Mouse (Mus musculus) neural tube, embryonic 11.5 days (tissue): ENCODE measurements around the gene Elf1. TPM values are rescaled to one million over a fixed set of nuclear protein-coding genes. Genes with fewer than 3 reads are reported as not detected.
"Not testable (repeated sequence)": the region's sequence is repeated elsewhere in the genome, so short reads cannot be mapped to it uniquely, and the experiment has no call there.

Experiments
- ATAC-seq: fragments of 200-750 bp; cut with Nextera tagmentation; 2 replicates; pipeline ENCODE4 v1.8.0; 2017; ENCODE audit warnings: moderate number of reproducible peaks, mild to moderate bottlenecking, moderate TSS enrichment, moderate library complexity; ENCODE audit not compliant: insufficient read depth, low FRiP score, low TSS enrichment
- DNase-seq: peaks from one replicate; pipeline ENCODE4 v3.0.0-alpha.2; 2015; ENCODE audit warnings: low spot score
- H3K27ac ChIP-seq: fragments of 300-500 bp; sonication (generic); 2 replicates; pipeline ENCODE4 v1.5.1; 2014; ENCODE audit warnings: low read depth, mild to moderate bottlenecking, low read length
- H3K27me3 ChIP-seq: fragments of 300-500 bp; sonication (generic); 2 replicates; pipeline ENCODE4 v1.6.1; 2014; ENCODE audit warnings: mild to moderate bottlenecking, low read length, mixed read lengths; ENCODE audit not compliant: control insufficient read depth, insufficient read depth
- H3K36me3 ChIP-seq: fragments of 300-500 bp; sonication (generic); 2 replicates; pipeline ENCODE4 v1.6.1; 2014; ENCODE audit warnings: mild to moderate bottlenecking, low read length, moderate library complexity, mixed read lengths; ENCODE audit not compliant: control insufficient read depth, insufficient read depth
- H3K4me1 ChIP-seq: fragments of 300-500 bp; sonication (generic); 2 replicates; pipeline ENCODE4 v1.6.1; 2014; ENCODE audit warnings: low read length, mixed read lengths; ENCODE audit not compliant: control insufficient read depth, insufficient read depth
- H3K4me2 ChIP-seq: fragments of 300-500 bp; sonication (generic); 2 replicates; pipeline ENCODE4 v1.6.1; 2014; ENCODE audit warnings: low read depth, mild to moderate bottlenecking, moderate library complexity
- H3K4me3 ChIP-seq: fragments of 300-500 bp; sonication (generic); 2 replicates; pipeline ENCODE4 v1.5.1; 2014; ENCODE audit warnings: low read depth, low read length
- H3K9ac ChIP-seq: fragments of 300-500 bp; sonication (generic); 2 replicates; pipeline ENCODE4 v1.6.1; 2014; ENCODE audit warnings: mild to moderate bottlenecking, low read length
- H3K9me3 ChIP-seq: fragments of 300-500 bp; sonication (generic); 2 replicates; pipeline ENCODE4 v1.6.1; 2016; ENCODE audit warnings: low read length; ENCODE audit not compliant: control insufficient read depth
- WGBS: fragments of 180-500 bp; shearing (Covaris S2); extraction: QIAGEN DNeasy Blood & Tissue Kit; methylation state at CpG from one replicate; pipeline ENCODE4 v1.1.7; 2014; 5-methylcytosine and 5-hydroxymethylcytosine counted together
- polyA plus RNA-seq: library from polyadenylated mRNA; unstranded; fragments of >200 nt; fragmentation: Nextera tagmentation; extraction: Ambion mirVana; gene quantifications from 2 replicates; pipeline ENCODE4 v1.2.1, GENCODE M21; 2014

Gene Elf1
- polyA plus RNA-seq, 1 experiment from 2014 or later: 8.2 TPM

GRCm38 (mm10) chr14:79521471-79522117 lies 40.6 kb downstream of the Elf1 start:
- H3K36me3 ChIP-seq: no peaks in the 10 kb centered on the region

GRCm38 (mm10) chr14:79522387-79522786 lies 41.4 kb downstream of the Elf1 start:
- Histone ChIP-seq H3K27ac (no peak overlapping the region), H3K9me3 (no peaks in the 10 kb centered on the region), H3K36me3 (no peaks in the 10 kb centered on the region), H3K9ac (no peak overlapping the region), H3K4me2 (no peak overlapping the region), H3K4me3 (no peak overlapping the region), H3K4me1 (no peaks in the 10 kb centered on the region), H3K27me3 (no peaks in the 10 kb centered on the region)
- no peak for ATAC-seq
- WGBS: 92% methylated on average over 9 of the region's 9 CpGs
- DNase-seq: no peak

More at GRCm38 (mm10) chr14:79521471-79522117, 40.6 kb downstream of the Elf1 start:
- Histone ChIP-seq H3K4me2 (no peak overlapping the region), H3K27me3 (no peaks in the 10 kb centered on the region), H3K4me1 (no peaks in the 10 kb centered on the region), H3K9ac (no peak overlapping the region), H3K4me3 (no peak overlapping the region), H3K9me3 (no peaks in the 10 kb centered on the region), H3K27ac (no peak overlapping the region)
- ATAC-seq (no peak), DNase-seq (no peak)
- whole genome bisulfite sequencing: 81% methylated on average over 6 of the region's 6 CpGs

- H3K27me3 ChIP-seq, H3K9me3 ChIP-seq, DNase-seq, ATAC-seq, H3K4me2 ChIP-seq, H3K4me3 ChIP-seq, H3K36me3 ChIP-seq, H3K27ac ChIP-seq, H3K9ac ChIP-seq, H3K4me1 ChIP-seq: not testable (repeated sequence)
- 91% methylated on average over 12 of the region's 12 CpGs for WGBS
These were observed 45.1 kb downstream of the Elf1 start for GRCm38 (mm10) chr14:79526106-79526505.

- H3K4me3 ChIP-seq: no peak overlapping the region
- no peaks in the 10 kb centered on the region for H3K27me3 ChIP-seq
- ATAC-seq (no peak), DNase-seq (no peak)
- H3K4me1 ChIP-seq: no peaks in the 10 kb centered on the region
- H3K36me3 ChIP-seq: no peaks in the 10 kb centered on the region
- H3K9me3 ChIP-seq: no peaks in the 10 kb centered on the region
- no peak overlapping the region for H3K4me2 ChIP-seq
- H3K27ac ChIP-seq: no peak overlapping the region
- no peak overlapping the region for H3K9ac ChIP-seq
- 63% methylated on average over 6 of the region's 6 CpGs for WGBS
These were observed 46.7 kb downstream of the Elf1 start for GRCm38 (mm10) chr14:79527704-79528103.

- Histone ChIP-seq H3K9ac (no peak overlapping the region), H3K27ac (no peak overlapping the region), H3K4me2 (no peak overlapping the region), H3K36me3 (no peaks in the 10 kb centered on the region), H3K4me1 (no peaks in the 10 kb centered on the region), H3K9me3 (no peaks in the 10 kb centered on the region), H3K4me3 (no peak overlapping the region), H3K27me3 (no peaks in the 10 kb centered on the region)
- ATAC-seq (no peak), DNase-seq (no peak)
- 84% methylated on average over 10 of the region's 10 CpGs for WGBS
These were observed 48.9 kb downstream of the Elf1 start for GRCm38 (mm10) chr14:79529581-79530554.

- Histone ChIP-seq H3K4me3 (no peak overlapping the region), H3K36me3 (no peaks in the 10 kb centered on the region), H3K27me3 (no peaks in the 10 kb centered on the region), H3K4me2 (no peak overlapping the region), H3K9me3 (no peaks in the 10 kb centered on the region), H3K4me1 (no peaks in the 10 kb centered on the region), H3K27ac (no peak overlapping the region), H3K9ac (no peak overlapping the region)
- ATAC-seq (no peak), DNase-seq (no peak)
- WGBS: 91% methylated on average over 6 of the region's 6 CpGs
These were observed 49.8 kb downstream of the Elf1 start for GRCm38 (mm10) chr14:79530761-79531160.

- H3K27me3 ChIP-seq: no peaks in the 10 kb centered on the region
- H3K9ac ChIP-seq: no peak overlapping the region
- H3K9me3 ChIP-seq: no peaks in the 10 kb centered on the region
- DNase-seq (no peak), ATAC-seq (no peak)
- no peaks in the 10 kb centered on the region for H3K4me1 ChIP-seq
- 91% methylated on average over 8 of the region's 8 CpGs for WGBS
- no peak overlapping the region for H3K27ac ChIP-seq
- no peak overlapping the region for H3K4me3 ChIP-seq
- no peak overlapping the region for H3K4me2 ChIP-seq
- no peaks in the 10 kb centered on the region for H3K36me3 ChIP-seq
These were observed 51.2 kb downstream of the Elf1 start for GRCm38 (mm10) chr14:79532036-79532776.

GRCm38 (mm10) chr14:79533350-79533749 lies 52.4 kb downstream of the Elf1 start:
- Histone ChIP-seq H3K27me3 (no peaks in the 10 kb centered on the region), H3K9ac (no peak overlapping the region), H3K36me3 (no peaks in the 10 kb centered on the region), H3K9me3 (no peaks in the 10 kb centered on the region), H3K27ac (no peak overlapping the region), H3K4me2 (no peak overlapping the region), H3K4me1 (no peaks in the 10 kb centered on the region), H3K4me3 (no peak overlapping the region)
- ATAC-seq: no peak
- no peak for DNase-seq
- WGBS: 82% methylated on average over 1 of the region's 1 CpGs
